Mouse (Mus musculus) megakaryocyte, adult 5-6 weeks (primary cell): ENCODE data around the gene Fam76a. TPM values are rescaled to one million over a fixed set of nuclear protein-coding genes. Genes with fewer than 3 reads are reported as not detected.

Experiments
- ATAC-seq: 2 replicates; pipeline ENCODE4 v1.8.0; 2016; ENCODE audit warnings: mild to moderate bottlenecking, inconsistent platforms; ENCODE audit not compliant: poor library complexity, severe bottlenecking
- total RNA-seq, 2 experiments: library from RNA; stranded (forward) in 1 of 2; stranded (reverse) in 1 of 2; fragments of 153-499, 151-499 nt in 1 of 2; fragments of 221-1000, 200-1000 nt in 1 of 2; gene quantifications; 2 replicates each; pipeline versions ENCODE4 v1.2.3 to v1.2.4; 2015 to 2017

Fam76a gene
- total RNA-seq, 2 experiments from 2014 or later, result 21.2 to 66.3 TPM

DNA sequence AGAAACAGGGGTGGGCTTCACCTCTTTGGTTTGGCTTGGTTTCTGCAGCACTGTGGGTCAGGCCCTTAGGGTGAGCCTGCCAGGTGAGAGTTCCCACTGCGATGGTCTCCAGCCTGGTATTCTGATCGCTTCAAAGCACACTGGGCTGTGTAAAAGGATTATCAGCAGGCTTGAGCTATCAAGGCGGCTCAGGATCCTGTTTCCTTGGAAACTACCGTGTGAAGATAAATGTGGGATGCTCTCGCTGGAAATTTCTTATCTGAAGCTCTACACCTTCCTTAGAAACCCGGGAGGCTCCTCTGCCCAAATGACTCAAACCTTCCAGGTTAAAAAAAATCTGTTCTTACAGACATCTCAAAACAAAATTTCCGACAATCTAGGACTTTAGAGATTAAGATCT is 28.0 kb downstream of the Fam76a start:
- no peak for ATAC-seq

DNA sequence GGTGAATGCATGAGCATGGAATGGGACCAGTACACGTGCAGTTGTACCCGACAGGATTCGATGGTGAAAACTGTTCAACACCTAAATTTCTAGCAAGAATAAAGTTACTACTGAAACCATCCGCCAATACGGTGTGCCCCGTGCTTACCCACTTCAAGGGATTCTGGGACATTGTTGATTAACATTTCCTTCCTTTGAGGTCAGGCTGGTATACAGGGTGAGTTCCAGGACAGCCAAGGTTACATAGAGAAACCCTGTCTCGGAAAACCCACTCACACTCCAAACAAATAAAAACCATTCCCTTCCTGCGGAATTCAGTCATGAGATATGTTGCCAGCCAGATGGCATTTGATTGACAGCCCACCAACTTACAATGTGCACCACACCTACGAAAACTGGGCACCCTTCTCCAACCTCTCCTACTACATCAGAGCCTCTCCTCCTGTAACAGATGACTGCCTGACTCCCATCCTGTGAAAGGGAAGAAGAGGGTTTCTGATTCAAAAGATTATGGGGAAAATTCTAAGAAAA is 37.4 kb downstream of the Fam76a start:
- no peak for ATAC-seq

GRCm38 (mm10) chr4:132884064-132884843 is 38.1 kb downstream of the Fam76a start, which contains the start of gene Stx12:
Gene Stx12 (minus strand): TSS chr4:132884509.
- peak; percentile 71 for ATAC-seq

DNA sequence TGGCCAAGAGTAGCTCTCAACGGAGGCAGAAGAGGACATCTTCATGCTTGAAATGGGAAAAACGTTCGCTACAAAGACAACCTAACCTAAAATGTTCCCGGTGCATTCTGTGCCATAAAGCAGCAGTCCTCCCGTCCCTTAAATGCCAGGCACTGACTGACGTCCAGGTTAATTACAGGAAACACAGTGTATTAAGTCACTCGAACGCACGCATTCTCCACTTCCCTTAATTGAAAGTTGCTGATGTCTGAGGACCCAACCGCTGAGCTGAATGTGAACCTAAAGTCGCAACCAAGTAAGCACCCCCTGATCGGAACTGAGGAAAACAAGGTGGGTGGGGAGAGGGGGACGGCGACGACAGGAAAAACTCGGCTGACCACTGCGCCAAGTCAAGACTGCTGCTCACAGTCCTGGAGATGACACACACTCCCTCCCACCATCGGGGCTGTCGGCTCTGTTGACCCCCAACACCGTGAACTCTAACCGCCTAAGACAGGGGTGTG is 38.7 kb downstream of the Fam76a start:
- ATAC-seq, result peak; percentile 73

DNA sequence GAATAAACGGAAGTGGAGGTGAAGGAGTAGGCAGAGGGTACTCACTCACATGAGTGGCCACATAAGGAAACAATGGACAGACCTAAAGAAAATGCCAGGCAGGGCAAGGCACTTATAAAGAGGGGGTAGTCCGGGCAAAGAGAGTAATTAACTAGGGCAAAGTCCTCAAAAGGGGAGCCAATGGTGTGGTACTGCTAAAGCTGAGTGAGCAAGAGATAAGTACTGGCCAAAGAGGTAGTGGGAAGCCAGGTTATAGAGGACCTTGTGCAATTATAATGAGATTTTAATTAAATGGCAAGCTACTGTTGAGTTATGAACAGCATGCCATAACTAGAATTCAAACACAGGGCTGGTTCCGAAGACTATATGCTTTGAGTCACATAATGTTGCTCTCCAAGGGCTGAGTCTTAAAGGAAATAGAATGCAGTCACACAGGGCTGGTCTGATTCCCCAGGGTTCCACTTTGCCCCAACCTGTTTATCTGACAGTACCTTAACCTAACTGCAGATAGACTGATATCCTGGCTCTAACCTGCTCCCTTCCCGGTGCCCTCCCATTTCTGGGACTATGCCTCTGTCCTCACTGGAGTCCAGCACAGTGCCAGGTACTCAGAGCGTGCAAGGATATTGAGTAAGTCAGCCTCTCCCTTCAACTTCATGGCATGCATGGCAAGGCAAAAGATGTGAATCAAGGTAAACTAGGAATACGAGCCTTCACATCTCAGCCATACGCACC is 47.8 kb downstream of the Fam76a start:
- no peak for ATAC-seq

DNA sequence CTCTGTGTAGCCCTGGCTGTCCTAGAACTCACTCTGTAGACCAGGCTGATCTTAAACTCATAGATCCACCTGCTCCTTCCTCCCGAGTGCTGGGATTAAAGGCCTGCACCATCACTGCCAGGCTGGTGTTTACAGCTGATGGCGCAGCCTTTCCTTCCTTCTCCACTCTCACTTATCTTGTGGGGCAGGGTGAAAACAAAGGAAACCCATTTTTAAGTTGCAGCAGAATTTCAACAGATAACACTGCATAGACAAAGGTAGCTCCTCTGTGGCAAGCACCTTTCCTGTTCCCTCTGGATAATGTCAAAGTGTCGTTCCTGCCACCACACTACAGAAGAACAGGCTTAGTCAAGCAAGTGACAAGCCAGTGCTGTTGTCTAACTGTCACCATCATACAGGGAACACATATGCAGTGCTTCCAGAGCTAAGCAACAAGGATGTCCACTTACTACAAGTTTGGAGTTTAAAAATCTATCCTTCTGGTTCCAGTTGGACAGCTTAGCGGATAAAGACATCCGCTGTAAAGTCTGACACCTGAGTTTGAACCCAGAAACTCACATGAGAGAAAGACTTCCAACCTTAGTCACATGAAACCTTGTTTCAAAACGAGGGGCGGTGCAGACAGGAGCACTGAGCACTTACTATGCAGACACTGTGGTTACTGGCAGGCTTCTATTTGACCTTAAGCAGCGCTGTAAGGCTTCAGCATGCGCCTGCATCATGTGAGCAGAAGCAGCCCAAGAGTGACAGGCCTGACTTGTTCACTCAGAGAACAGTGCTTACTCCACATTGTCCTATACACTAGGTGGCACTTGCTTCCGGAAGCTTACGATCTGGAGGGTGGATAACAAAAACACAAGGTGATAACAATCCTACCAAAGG is 48.6 kb downstream of the Fam76a start:
- no peak for ATAC-seq

GRCm38 (mm10) chr4:132871116-132871515 is 51.2 kb downstream of the Fam76a start:
- ATAC-seq, result no peak

DNA sequence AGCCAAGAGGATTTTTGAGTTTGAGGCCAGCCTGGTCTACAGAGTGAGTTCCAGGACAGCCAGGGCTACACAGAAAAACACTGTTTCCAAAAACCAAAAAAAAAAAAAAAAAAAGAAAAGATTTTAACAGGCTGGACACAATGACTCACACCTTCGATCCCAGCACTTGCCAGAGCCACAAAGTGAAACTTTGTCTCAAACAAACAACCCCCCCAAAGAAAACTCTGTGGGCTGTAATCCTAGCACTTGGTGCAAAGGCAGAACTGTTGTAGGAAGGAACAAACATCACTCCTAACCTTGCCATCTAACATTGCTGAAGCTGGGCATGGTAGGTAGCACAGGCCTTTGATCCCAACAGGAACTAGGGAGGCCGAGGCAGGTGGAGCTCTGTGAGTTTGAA is 57.5 kb downstream of the Fam76a start:
- no peak for ATAC-seq

DNA sequence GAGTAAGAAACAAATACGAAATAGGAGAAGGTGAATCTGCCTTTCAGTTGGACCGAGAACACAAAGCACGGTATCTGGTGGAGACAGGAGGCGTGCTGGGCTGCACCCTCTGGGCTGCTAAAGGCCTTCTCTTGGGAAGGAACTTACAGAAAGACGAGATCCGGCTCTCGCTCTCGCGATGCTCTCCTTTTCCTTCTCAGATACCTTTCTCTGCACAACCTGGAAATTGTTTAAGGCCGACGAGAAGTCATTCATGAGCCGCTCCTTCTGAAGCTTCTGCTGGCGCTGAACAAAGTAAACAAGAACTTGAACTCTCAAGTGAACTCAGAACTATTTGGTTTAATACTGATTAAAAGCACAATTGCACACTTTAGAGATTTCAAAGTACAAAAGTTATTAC is 59.3 kb downstream of the Fam76a start:
- no peak for ATAC-seq

GRCm38 (mm10) chr4:132860880-132861279 is 61.5 kb downstream of the Fam76a start:
- ATAC-seq, result no peak

Other genes starting within 250 kb of the Fam76a start
- gene Xkr8, start 190.0 kb downstream of the Fam76a start, total RNA-seq (2015), result 1.3 and 2.5 TPM in 2 replicates
- 1.1 and 1.5 TPM in 2 replicates for gene Xkr8, start 190.0 kb downstream of the Fam76a start, total RNA-seq (2017)
- 3.0 and 4.5 TPM in 2 replicates for gene Smpdl3b, start 165.3 kb downstream of the Fam76a start, total RNA-seq (2015)
- 3.9 and 4.3 TPM in 2 replicates for gene Smpdl3b, start 165.3 kb downstream of the Fam76a start, total RNA-seq (2017)
- 28.0 and 28.7 TPM in 2 replicates for gene Rpa2, start 154.2 kb downstream of the Fam76a start, total RNA-seq (2015)
- gene Rpa2, start 154.2 kb downstream of the Fam76a start, total RNA-seq (2017), result 22.3 and 27.9 TPM in 2 replicates
- 129 and 136 TPM in 2 replicates for gene Themis2, start 126.2 kb downstream of the Fam76a start, total RNA-seq (2015)
- gene Themis2, start 126.2 kb downstream of the Fam76a start, total RNA-seq (2017), result 84.4 and 95.0 TPM in 2 replicates
- 25.7 and 29.6 TPM in 2 replicates for gene Ppp1r8, start 79.4 kb downstream of the Fam76a start, total RNA-seq (2015)
- gene Ppp1r8, start 79.4 kb downstream of the Fam76a start, total RNA-seq (2017), result 46.1 and 50.1 TPM in 2 replicates
- gene Stx12, start 38.0 kb downstream of the Fam76a start, total RNA-seq (2015), result 43.9 and 53.0 TPM in 2 replicates
- gene Stx12, start 38.0 kb downstream of the Fam76a start, total RNA-seq (2017), result 49.9 and 51.0 TPM in 2 replicates
- 108 and 116 TPM in 2 replicates for gene Fgr, start 51.5 kb upstream of the Fam76a start, total RNA-seq (2015)
- 111 and 112 TPM in 2 replicates for gene Fgr, start 51.5 kb upstream of the Fam76a start, total RNA-seq (2017)
- 3.0 and 4.4 TPM in 2 replicates for gene Ahdc1, start 88.7 kb upstream of the Fam76a start, total RNA-seq (2015)
- gene Ahdc1, start 88.7 kb upstream of the Fam76a start, total RNA-seq (2017), result 0.77 and 3.6 TPM in 2 replicates
- 226 and 236 TPM in 2 replicates for gene Wasf2, start 207.9 kb upstream of the Fam76a start, total RNA-seq (2015)
- 56.9 and 75.4 TPM in 2 replicates for gene Wasf2, start 207.9 kb upstream of the Fam76a start, total RNA-seq (2017)